ENCODE assay signal across 18 mouse cellular contexts in genomic region chr15:88473221-88473620, GRCm38 (mm10).
"Had no signal": no experiment of that assay in that cellular context is flagged by ENCODE, and none has a peak within 500 bp of the region (broad histone marks: within the 10 kb centered on the region; RNA-seq: fewer than 3 reads in every experiment).

No protein-coding gene starts in this region.

- H3K36me3 ChIP-seq: midbrain, embryonic 10.5 days; midbrain, embryonic 13.5 days; neural tube, embryonic 13.5 days; neural tube, embryonic 15.5 days had no signal

- H3K27me3 ChIP-seq: neural tube, embryonic 13.5 days; neural tube, embryonic 15.5 days had no signal

- H3K9ac ChIP-seq: lung, embryonic 14.5 days; midbrain, embryonic 13.5 days; neural tube, embryonic 13.5 days; neural tube, embryonic 15.5 days had no signal

- H3K4me3 ChIP-seq: midbrain, embryonic 10.5 days; midbrain, embryonic 13.5 days; myocyte; neural tube, embryonic 13.5 days; neural tube, embryonic 15.5 days had no signal

- H3K9me3 ChIP-seq: midbrain, embryonic 10.5 days; midbrain, embryonic 13.5 days; neural tube, embryonic 13.5 days; neural tube, embryonic 15.5 days had no signal

- H3K27ac ChIP-seq: midbrain, embryonic 10.5 days; midbrain, embryonic 13.5 days; neural tube, embryonic 13.5 days; neural tube, embryonic 15.5 days had no signal

- H3K4me2 ChIP-seq: lung, embryonic 14.5 days; midbrain, embryonic 13.5 days; neural tube, embryonic 13.5 days; neural tube, embryonic 15.5 days had no signal

- DNase-seq: lung, adult 18-20 months; lung, embryonic 14.5 days; lung, postnatal 10 days; lung, postnatal 4 days; retina, postnatal 1 day; right cerebral cortex, adult 18-20 months; right cerebral cortex, postnatal 25 days; right cerebral cortex, postnatal 4 days; spleen, adult 18-20 months; thymus, adult 18-20 months; thymus, postnatal 14 days; thymus, postnatal 36 days had no signal

- ATAC-seq: midbrain, embryonic 13.5 days; midbrain, embryonic 16.5 days had no signal
